Mouse (Mus musculus): ENCODE measurements at regions not wholly inside any gene's neighbourhood (a gene's known extent, or its start where the extent isn't known, plus 50 kb on each side); places are given as distances from the start of the nearest gene placed in this dataset.

DNA sequence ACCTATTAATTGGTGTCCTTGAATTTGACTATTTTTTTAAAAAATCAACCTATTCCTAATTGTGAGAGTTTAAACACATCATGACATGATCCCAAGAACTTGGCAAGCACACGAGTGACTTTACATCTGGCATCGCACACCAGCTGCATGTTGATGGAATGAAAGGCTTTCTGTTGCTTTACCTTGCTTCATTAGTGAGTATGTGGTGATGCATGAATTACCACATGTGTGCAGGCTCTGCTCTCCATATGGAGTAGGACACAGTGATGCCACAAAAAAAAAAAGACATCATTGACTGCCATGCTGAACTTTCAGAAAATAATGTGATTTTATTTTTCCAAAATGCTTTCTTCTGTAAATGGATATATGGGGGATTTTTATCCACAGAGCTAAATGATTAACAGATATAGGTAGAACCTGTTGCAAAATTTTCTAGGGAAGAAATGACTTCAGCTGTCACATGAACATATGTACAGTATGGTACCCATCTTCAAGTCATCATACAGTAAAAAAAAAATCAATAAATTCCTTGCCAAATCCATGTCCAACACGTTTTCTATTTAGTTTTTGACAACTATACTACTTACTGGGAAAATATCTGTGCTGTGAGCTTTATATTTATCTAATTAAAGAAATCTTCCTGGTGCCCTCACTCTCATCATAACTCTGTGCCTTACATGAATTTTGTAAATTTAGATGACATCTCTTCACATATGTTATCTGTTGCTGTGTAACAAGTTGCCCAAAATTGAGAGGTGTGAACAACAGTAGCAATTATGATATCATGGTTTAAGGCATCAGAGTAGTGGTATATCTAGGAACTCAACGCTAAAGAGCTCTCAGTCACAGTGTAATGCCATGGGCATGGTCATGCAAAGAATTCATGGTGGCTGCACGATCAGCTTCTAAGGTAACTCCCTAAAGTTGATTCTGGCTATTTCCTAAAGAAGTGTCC is 84.0 kb upstream of the Arrdc3 start:
- no peak for DNase-seq (ENCODE audit: extremely low spot score, low read depth, low spot score)

DNA sequence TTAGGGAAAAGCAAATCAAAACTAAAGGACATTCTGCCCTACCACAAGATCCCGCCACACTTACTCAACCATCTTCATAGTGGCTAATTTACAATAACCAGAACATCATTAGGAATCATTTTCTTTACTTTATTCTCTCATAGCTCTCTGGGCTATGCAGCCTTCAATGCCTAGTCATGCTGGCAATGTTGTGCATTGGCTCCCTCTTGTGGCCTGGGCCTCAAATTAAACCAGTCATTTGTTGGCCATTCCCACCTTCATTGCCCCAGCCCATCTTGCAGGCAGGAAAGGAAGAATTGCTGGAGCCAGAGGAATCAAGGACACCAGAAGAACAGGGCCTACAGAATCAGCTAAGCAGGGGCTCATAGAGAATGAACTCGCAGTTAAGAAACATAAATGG is 77.0 kb upstream of the Arrdc3 start:
- DNase-seq (ENCODE audit: extremely low spot score, low read depth, low spot score): peak; percentile 10

- DNase-seq (ENCODE audit: extremely low spot score, low read depth, low spot score): no peak
Measured at GRCm38 (mm10) chr13:80827037-80827471, 56.1 kb upstream of the Arrdc3 start.
